Mouse (Mus musculus) C2C12 (cell line): ENCODE data around the gene Ccdc105.

Experiments used
- CTCF ChIP-seq: IDR thresholded peaks from one replicate; pipeline ENCODE4 v1.5.1; 2011; ENCODE audit not compliant: control insufficient read depth, insufficient read depth, insufficient read length
- USF1 ChIP-seq: IDR thresholded peaks from one replicate; pipeline ENCODE4 v1.6.1; 2011; ENCODE audit warnings: low read depth, mild to moderate bottlenecking, control low read depth, moderate library complexity

- no peak for TF ChIP-seq CTCF
- TF ChIP-seq USF1: no peak
Observed at GRCm38 (mm10) chr10:78727876-78728275, 25.0 kb downstream of the Ccdc105 start.
